Mouse (Mus musculus) urinary bladder, postnatal 14 days (tissue): ENCODE measurements around the gene Olfr723.
"Not testable (repeated sequence)": the region's sequence is repeated elsewhere in the genome, so short reads cannot be mapped to it uniquely, and the experiment has no call there.

ENCODE experiments used
- DNase-seq: peaks from one replicate; pipeline ENCODE4 v3.0.0; 2021; ENCODE audit warnings: low spot score

The Olfr723 gene

DNA sequence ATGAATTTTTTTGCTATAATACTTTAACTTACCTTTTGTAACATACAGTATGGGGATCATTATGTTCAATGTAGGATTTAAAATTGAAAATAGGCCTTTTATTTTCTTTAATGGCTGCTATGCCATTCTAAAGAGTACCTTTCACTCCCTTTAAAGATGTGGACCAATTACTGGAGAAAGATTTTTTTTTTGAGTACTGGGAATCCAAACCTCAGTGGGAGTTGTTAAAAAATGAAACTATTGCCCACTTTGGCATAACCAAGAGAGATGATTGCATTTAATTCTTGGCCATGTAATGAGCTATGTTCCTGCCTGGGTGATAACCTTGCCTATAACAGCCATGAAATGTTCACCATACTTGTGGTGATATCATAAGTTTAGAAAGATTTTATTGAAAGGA lies at the start of gene Olfr723:
Gene Olfr723, minus strand, starts transcription at position 101 of the 400 bp plus-strand sequence.
- not testable (repeated sequence) for DNase-seq

- DNase-seq = not testable (repeated sequence)
Observed at GRCm38 (mm10) chr14:49963174-49963573, 31.6 kb upstream of the Olfr723 start, which contains the start of gene Olfr724. Gene Olfr724 (minus strand): TSS chr14:49963274.

DNA sequence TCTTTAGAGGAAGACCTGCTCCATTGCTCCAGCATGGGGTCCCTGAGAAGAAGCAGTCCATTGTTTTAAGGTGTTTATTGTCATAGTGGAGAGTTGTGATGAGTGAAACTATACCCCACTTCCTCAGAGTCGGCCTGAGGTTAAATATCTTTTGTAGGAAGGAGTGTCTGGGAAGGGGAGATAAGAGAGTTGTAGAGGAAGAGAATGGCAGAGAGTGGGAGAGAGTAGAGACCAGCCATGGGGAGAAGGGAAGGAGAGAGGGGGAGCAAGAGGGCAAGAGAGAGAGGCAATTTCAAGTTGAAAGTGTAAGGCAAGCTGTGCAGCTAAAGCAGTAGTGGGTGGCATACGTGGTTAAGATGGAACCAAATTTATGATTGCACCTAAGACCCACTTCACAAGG lies 24.3 kb upstream of the Olfr723 start:
- DNase-seq = no peak

GRCm38 (mm10) chr14:49901899-49902298 lies 29.7 kb downstream of the Olfr723 start, which contains the start of gene Olfr722:
Gene Olfr722 (minus strand): TSS chr14:49901999.
- DNase-seq = no peak
